Mouse (Mus musculus) spleen, adult 18-20 months (tissue): ENCODE results near the gene Vamp1.

ENCODE experiments used
- DNase-seq, 2 experiments: peaks; one replicate each; pipeline ENCODE4 v3.0.0; 2022; ENCODE audit warnings: mixed read lengths in 2 of 2

The Vamp1 gene

DNA sequence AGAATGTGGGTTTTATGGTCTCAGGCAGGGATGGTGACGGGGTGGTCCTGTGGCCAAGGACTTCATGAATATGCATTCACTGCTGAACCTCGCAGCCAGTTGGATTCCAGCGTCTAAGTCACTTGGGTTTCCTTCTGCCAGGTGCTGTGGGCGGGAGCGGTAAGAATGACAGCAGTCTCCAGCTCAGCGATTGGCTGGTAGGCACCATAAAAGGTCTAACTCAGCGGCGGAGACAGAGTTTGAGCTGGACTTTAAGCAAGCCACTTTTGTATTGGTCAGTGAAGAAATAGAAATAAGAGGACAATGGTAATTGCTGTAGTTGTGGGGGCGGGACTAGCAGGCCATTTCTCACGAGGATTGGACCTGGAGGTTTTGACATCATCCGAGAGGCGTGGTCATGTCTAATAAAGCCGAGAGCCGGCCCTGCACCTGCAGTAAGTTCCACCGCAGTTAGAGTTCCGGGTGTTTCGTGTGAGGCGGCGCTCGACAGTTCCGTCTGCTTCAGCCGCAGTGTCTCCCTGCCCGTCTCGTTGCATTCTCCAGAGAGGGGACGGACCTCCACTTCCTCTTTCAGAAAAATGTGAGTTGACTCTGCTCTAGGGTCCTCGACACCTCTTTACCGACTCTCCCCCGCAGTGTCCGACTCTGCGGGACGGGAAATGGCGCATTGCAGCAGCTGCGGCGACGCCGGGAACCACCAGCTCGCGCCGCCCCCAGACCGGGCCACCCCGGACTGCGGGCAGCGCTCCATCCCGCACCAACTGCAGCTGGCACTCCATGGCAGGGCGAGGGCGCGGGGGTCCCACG lies at the start of gene Vamp1:
Vamp1 (plus strand) TSS at position 404 of the 807 bp plus-strand sequence.
- peak; percentile 91 to 93 for DNase-seq

DNA sequence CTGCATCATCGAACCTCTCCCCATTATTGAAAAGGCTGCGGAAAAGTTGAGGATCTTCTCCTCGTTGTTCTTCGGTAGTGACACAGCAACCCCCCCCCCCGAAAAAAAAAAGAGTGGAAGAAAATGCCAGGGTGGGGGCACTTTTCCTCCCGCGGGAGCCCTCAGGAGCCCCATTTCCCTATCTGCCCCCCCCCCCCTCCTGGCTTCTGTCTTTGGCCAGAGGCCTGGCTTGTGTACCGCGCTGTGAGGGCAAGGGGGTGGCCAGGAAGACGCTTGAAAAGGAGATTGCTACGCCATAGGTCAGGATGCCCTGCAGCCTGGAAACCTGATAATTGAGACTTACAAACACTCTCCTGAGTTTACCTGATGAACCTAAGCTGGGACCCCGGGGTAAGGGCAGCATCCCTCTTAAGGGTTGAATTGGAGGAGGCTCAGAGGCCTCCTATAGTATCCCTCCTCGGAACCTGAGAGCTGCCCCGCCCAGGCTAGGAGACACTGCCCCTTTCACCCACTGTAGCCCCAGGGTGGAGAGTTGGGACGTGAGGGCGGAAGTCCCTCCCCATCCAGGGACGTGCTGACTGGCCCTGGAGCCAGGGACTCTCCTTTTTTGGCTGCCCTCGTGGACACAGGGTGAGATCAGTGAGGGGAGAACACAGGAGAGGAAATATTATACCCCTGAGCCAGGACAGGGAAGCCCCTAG lies 49.1 kb upstream of the Vamp1 start, which contains the start of gene Gapdh:
Gapdh (minus strand) TSS at position 417 of the 701 bp plus-strand sequence.
- DNase-seq = peak in 1 of 2 experiments; percentile 36

DNA sequence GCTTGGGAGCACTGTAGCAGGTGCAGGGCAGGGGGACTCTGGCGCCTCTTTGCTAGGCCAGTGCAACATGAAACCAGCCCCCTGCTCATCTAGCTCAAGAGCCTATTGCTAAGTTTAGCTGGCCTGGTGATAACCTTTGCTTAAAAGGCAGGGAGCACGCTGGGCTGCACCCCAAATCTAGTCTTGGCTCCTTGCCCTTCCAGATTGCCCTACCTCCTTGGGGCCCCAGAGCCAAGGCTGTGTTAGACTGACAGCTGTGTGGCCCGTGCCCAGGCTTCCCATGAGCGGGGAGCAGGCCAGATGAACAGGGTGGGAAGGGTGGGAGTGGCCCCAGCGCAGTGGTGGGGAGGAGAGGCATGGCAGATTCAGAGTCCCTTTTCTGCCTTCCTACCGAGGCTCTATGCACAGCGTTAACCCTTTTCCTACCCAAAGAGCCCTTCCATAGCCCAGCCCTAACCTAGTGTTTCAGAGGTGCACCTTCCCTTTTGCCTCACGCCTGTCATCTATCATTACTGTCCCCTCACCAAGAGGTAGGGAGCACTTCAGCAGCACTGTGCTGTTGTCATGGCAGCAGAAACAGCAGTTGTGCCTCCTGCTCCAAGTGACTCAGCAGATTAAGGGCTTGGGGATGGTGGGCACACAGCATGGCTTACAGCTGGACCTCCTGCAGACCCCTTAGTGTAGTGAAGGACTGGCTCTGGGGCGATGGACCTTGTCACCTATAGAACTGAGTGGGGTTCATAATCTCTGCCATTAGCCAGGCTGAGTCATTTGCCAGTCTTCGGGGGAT lies 48.3 kb upstream of the Vamp1 start:
- DNase-seq = no peak

DNA sequence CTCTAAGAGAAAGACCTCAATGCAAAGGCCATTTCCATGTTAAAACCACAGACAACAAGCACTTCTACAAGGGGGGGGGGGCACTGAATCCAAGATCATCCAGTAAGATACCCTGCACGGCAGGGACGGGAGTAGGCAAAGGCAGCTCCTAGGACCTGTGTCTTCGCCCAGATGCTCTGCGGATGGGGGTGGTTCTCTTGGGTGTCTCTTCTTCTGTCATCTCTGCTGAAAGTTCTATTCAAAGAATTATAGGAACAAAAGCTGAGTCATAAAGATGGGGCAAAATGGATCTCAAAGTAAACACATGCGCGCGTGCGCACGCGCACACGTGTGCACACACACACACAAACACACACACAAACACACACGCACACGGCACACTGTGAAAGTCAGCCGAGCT lies 47.3 kb upstream of the Vamp1 start:
- no peak for DNase-seq

DNA sequence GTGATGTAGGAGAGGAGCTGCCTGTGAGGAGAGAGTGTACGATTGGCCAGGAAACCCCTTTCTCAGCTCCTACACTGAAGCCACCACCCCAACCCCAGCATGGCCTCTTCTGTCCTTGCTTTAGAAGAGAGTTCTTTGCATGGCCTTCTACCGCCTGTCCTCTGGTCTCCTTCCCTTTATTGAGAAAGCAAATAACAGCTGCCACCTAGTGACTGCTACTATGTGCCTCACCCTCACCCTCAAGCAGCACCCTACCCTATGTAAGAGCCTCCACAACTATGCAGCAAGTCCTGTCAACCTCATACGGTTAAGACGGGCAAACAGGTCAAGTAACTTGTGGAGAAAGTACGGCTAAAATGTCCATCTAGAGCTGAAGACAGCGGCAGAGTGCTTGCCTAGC lies 45.2 kb upstream of the Vamp1 start:
- no peak for DNase-seq

DNA sequence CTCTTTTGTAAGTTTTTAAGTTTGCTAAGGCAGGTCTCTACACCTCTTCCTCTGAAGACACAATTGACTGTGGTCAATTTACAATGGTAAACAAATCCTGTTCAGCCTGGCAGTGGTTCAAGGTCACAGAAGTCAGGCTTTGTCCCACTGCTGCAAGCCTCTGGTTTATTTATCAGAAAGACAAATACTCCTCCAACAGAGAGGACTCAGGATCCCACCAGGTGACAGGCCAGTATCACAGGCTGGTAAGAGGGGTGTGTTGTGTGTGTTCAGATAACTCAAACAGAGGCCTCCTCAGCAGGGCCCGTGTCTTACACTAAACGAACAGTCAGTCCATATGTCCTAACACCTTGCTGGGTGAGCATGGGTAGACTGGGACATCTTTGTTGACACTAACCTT lies 42.9 kb upstream of the Vamp1 start:
- no peak for DNase-seq

DNA sequence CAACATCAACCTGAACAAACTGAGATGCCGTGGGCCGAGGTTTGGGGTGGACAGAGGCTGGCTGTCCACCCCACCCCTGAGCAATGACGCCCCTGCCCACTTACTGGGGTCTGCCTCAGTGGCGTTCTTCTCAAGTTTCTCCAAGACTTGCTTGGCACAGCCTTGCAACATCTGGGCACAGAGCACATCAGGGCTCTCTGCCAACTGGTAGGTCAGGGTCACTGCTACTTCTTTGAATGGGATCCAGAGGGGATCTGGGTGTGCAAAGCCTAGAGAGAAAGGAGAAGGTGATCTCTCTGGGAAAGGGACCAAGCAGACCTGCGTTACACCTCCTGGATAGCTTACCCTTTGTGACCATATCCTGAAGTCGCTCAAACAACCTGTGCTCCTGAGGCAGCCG lies 42.1 kb upstream of the Vamp1 start:
- DNase-seq = no peak

DNA sequence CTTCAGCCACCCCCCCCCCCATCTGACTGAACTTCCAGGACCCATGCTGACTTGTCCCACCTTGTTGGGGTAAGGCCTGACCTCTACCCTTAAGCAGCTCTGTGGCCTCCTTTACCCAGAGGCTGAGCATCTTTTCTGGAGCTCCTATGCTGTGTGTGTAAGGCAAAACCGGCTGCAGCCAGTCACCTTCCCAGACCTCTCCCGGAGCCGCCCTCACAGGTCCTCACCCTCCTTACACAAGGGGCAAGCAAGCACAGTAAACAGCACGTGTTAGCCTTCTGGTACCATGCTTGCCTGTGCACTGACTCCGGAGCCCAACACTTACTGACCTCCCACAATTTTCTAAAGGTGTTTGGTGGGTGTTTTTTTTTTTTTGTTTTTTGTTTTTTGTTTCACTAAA lies 39.9 kb upstream of the Vamp1 start:
- DNase-seq = no peak

DNA sequence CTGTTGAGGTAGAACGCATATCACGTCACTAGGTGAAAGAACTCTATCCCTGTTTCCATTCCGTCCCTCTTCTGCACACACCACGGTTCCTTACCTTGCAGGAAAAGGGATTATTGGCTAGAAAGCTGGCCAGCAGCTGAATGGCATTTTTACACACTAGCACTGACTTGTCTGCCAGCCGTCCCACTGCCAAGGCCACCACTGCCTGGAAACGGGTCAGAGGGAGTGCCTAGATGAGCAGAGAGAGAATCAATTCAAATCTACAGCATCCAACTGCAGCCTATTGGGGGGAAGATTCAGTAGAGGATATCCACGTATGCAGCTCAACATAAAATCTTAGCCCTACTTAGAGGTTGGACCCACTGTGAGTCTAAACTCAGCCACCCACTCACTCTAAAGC lies 35.8 kb upstream of the Vamp1 start:
- no peak for DNase-seq

DNA sequence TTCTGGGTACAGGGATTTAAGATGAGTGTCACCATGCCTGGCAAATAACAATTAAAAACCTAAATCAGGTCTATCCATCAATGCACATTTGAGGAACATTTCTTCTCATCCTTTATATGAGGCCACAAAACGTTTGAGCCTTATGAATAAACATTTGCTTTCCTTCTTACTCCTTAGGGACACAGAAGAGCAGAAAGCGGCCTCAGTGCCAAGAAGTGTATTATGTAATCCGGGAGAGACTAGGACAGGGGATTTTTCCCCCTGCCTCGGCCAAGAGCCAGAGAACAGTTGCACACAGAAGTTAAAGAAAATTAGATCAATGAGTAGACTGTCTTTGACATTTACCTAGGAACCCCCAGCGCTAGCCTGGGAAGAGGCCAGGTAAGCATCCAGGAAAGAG lies 33.2 kb upstream of the Vamp1 start:
- no peak for DNase-seq

DNA sequence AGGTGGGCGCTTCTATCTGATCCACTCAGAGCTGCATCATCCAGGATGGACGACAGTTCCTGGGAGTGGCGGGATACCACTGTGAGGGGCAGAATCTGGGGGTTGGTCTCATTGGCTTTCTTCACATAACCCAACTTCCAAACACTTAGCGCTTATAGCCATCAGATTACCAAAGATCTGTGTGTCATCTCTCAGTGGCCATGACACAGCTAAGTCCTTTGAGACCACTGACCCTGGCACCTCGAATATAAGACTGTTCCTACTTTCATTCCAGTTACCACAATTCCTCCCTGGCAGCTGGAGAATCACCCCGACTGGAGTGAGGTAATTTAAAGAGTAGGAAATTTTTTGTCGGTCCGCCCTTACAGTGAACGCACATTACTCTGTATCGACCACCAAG lies 29.1 kb upstream of the Vamp1 start:
- DNase-seq = no peak

DNA sequence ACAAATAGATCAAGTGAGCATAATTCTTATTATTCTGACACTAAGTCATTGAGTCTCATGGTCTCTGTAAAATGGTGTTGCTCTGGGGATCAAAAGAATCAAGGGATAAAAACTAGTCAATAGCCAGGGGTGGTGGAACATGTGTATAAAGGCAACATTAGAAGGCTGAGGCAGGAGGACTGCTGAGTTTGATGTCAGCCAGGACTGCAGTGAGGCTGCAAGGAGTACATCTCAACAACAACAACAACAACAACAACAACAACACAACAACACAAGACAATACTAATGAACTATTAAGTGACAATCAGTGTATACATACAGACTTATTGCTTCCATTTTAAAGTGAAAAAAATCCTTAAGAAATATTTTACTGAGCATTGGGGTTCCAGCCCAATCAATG lies 24.5 kb upstream of the Vamp1 start:
- DNase-seq = no peak

DNA sequence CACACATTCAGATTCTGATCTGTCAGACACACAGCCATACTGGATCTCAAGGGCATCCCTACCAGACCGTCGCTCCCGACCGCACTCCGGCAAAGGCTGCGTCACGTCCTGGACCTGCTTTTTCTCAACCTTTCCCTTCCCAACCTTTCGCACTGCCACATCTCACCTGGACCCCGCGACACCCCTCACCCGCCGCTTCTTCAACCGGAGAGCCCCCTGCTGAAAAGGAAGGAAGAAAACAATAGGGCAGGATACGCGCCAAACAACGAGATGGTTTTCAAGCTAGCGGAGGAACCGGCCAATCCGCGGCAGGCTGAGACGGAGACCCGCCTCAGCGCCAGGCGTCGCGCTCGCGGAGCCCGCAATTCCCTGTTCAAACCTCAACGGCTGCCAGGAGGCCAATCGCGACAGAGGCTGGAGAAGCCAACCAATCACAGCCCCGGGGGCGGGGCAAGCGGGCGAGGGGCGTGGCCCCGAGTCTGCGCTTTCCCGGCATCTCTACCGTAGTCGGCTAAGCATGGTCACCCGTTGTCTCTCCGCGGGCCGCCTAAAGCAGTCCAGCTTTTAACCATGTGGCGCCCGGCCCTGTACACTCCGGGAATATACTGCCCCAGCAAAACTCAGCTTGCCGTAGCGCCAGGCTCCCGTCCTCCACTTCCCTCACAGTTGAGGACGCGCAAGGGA lies 23.9 kb upstream of the Vamp1 start, which contains the start of the genes Ncapd2 and Mrpl51:
Ncapd2 (minus strand) TSS at position 370 of the 684 bp plus-strand sequence.
Mrpl51 (plus strand) TSS at position 470 of the 684 bp plus-strand sequence.
- peak; percentile 93 to 96 for DNase-seq

DNA sequence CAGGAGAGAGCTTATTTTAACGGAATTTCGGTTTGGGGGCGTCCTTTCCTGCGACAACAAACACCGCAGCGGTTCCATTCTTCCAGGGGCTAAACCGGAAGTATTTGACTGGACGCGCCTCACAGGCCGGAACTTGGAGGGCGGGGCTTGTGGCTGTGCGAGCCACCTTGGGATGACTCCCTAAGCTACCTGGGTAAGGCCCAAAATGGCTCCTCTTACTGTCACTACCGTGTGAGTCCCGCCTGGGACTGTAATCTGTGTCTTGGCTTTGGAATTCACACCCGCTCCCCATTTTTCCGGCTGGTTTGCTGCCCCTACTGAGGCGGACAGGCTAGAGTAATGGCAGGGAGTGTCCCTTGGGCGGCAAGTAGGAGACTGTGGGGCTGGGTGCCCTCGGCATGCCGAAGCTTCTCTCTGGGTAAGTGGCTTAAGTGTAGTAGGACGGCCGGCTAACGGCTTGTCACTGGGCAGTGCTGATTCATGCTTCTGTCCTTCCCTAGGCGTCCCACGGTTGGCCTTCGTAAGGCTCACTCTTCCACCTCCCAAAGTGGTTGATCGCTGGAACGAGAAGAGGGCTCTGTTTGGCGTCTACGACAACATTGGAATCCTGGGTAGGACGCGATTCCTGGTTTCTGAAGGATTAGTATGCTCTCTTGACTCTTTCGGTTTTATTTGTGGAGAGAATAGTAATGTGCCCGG lies 23.2 kb upstream of the Vamp1 start:
- DNase-seq = peak; percentile 83 to 87

DNA sequence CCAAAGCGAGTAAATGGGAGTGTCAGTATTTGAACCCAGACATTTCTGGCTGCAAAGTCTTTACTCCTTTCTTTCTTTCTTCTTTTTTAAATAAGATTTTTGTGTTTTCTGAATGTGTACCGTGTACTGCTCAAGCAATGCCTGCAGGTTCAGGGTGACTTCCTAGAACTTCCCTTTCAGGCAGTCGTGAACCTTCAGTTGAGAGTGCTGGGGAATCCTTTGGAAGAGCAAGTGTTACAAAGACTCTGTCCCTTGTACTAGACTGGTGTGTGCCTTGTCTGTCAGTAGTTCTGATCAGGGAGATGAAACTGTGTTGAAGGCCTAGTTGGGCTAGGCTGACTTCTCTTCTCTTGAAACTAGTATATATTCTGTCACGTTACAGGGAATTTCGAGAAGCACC lies 22.5 kb upstream of the Vamp1 start:
- DNase-seq = no peak

DNA sequence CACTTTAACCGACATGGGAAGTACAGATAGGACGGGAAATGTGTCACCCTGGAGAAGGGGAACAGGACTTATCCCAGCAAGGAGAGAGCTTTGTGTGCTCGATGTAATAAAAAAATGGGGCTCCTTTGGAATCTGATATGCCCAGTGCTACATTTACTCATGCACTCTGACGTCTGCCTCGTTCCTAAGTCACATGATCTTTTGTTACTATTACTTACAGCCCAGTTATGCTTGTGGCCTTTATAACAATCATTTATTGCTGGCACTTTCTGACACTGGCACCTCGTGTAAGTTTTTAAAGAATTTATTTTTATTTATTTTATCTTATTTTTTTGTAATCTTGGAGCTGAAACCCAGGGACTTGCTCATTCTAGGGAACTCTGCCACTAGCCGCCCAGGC lies 22.0 kb upstream of the Vamp1 start:
- no peak for DNase-seq

DNA sequence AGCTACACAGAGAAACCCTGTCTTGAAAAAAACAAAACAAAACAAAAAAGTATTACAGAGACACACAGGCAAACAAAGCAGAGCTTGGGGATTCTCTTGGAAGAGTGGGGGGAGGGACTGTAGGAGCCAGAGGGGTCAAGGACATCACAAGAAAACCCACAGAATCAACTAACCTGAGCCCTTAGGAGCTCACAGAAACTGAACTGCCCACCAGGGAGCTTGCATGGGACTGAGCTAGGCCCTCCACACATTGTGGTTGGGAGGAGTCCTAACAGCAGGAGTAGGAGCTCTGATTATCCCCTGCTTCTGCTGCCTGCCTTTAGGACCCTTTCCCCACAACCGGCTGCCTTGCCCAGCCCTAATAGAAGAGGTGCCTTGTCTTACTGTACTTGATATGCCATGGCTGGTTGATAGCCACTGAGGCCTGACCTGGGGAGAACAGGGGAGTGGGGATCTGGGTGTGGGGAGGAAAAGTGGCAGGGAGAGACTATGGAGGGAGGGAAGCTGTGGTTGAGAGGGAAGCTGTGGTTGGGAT lies 19.7 kb upstream of the Vamp1 start:
- DNase-seq = no peak

DNA sequence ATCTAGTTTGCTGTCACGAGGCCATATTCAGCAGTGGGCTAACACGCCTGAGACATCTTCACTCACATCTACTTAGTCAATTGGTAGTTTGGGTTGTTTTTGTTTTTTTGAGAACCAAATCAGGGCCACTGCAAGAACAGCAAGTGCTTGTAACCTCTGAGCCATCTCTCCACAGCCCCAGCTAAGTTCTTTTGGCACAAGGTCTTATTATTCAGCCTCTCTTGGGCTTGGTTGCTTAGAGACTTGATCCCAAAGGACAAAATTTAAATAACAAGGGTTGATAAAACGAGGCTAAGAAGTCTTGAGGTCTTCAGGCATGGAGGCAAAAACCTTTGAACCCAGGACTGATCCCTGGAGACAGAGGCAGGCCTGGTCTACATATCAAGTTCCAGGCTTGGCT lies 19.1 kb upstream of the Vamp1 start:
- no peak for DNase-seq

DNA sequence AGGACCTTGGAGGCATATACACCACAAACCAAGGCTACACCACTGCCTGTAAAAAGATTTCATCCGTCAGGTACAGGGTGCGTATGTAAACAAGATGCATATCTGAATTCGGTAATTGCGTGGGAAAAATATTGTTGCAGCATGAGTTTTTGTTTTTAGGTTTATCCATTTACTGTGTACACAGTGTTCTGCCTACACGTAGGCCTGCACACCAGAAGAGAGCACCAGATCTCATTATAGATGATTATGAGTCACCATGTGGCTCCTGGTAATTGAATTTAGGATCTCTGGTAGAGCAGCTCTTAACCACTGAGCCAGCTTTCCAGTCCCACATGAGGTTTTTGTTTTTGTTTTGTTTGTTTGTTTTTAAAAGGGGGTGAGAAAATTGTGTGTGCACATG lies 18.2 kb upstream of the Vamp1 start:
- DNase-seq = no peak

DNA sequence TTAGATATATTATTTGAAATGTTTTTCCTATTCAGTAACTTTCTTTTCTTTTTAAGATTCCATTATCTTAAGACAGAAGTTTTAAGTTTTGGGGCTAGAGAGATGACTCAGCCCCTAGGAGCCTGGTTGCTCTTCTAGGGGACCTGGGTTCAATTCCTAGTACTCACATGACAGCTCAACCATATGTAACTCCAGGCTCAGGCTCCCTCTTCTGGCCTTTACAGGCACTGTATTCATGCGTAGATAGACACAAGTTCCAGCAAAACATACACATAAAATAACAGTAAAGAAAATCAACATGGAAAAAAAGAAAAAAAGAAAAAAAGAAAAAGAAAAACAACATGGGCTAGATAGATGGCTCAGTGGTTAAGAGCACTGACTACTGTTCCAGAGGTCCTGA lies 4.9 kb upstream of the Vamp1 start:
- DNase-seq = no peak

DNA sequence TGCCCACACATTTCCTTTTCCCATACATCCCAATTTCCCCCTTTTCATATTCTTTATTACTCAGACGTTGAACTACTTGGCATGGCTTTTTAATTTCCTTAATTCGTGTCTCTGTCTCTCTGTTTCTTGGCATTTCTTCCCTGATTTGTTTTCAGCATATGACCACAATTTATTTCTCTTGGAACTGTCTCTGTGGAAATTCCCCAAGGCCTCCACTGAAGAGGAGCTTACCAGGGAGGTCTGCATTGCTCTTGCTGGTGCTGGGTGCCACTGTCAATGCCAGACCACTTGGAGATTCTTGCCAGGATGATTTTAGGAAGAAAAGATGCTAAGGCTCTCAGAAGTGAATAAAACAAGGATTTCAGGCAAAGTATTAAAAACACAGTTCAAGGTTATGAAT lies 2.7 kb upstream of the Vamp1 start:
- no peak for DNase-seq

DNA sequence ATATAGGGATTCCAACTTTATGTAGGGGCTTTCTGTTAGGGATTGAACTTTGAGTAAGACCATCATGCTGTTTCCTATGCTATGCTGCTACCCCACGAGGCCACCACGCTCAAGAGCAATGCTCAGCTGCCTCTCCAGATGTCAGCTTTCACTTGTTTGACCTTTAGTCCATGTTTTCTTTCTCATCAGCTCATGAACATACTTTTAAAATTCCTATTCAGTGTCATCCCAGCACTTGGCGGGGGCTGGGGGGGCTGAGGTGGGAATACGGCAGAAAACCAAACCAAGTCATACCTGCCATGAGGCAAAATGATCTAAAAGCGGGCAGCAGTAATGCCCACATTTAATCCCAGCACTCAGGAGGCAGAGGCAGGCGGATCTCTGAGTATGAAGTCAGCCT lies 2.2 kb upstream of the Vamp1 start:
- DNase-seq = no peak
